Mouse (Mus musculus): ENCODE results near the gene Scyl1. TPM values are rescaled to one million over a fixed set of nuclear protein-coding genes. Genes with fewer than 3 reads are reported as not detected.

Gene Scyl1
- total and polyA plus RNA-seq, 3 experiments = 36.0 to 64.1 TPM; not detected in 1

DNA sequence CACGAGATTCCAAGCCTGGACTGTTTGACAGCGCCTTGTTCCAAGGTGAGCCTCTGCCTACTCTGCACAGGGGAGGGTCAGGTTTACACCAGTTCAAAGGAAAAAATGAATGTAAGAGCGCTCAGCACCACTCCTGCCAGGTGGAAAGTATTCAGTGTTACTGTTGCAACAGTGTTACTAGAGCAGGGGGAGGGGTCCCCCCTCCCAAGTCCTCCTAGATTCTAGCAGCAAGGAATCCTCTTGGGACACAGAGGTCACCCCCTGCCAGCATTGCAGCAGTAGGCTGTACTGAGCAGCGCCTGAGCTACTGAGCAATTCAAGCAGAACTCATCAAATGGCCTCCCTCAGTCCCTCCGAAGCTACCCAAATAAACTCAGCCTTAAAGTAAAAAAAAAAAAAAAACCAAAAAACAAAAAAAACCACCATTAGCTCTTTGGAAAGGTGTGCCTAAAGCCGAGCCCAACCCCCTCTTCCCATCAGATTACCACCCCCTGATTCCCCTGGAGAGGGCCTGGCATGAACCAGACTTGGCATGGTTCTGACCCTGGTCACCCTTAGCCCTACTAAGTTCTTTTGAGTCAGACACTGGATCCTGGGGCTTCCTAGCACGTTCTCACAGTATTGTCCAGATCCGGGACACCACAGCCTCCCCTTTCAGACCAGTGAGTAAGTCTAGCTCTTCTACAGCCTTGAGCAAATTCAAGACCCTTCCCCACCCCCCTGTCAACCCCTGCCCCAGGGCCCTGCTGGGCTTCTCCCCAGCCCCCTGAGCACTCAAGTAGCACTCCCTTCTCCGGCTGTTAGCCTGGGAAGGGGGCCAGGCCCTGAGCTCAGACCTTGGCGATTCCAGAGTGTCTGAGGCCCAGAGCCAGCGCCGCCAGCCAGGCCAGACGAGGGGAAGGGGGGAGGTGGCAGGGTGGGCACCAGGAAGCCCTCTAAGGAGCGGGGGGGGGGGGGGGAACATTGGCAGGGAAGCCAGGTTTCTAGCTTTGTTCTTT lies 30.6 kb downstream of the Scyl1 start, which contains the start of gene Ltbp3:
Gene Ltbp3 (plus strand): TSS at position 585 of the 998 bp plus-strand sequence.
- TF ChIP-seq ELF1 (IDR thresholded peaks at IDR 0.05; ENCODE audit: low read depth, low read length) = no peak
- no peak for TF ChIP-seq GABPA (IDR thresholded peaks at IDR 0.05; ENCODE audit: low read depth, low read length)
- no peak for TF ChIP-seq E2F4 (IDR thresholded peaks at IDR 0.05; ENCODE audit: borderline replicate concordance, low read depth, low read length)
- no peak for TF ChIP-seq ZNF384 (IDR thresholded peaks at IDR 0.05; ENCODE audit: low read depth, low read length)
- no peak for TF ChIP-seq TCF12 (IDR thresholded peaks at IDR 0.05; ENCODE audit: low read depth, low read length)
- no peak for TF ChIP-seq ZKSCAN1 (IDR thresholded peaks at IDR 0.05; ENCODE audit: low read depth, low read length)
- no peak for TF ChIP-seq USF1 (IDR thresholded peaks at IDR 0.05; ENCODE audit: low read depth, low read length)
- no peak for TF ChIP-seq CHD2 (IDR thresholded peaks at IDR 0.05; ENCODE audit: low read length)
- no peak within 1 kb of the TSS for H3K27ac ChIP-seq (ENCODE audit: control insufficient read depth, low read depth, low read length)
- no peak within 1 kb of the TSS for H3K4me3 ChIP-seq (ENCODE audit: control insufficient read depth in 1 of 2, insufficient read depth in 1 of 2, low read depth in 2 of 2, low read length in 2 of 2)
- H3K36me3 ChIP-seq (ENCODE audit: control insufficient read depth in 1 of 2, insufficient read depth in 2 of 2, low read length in 2 of 2) = no peaks in the 10 kb centered on the region
- no peaks in the 10 kb centered on the region for H3K4me1 ChIP-seq (ENCODE audit: control insufficient read depth in 1 of 2, insufficient read depth in 2 of 2, low read length in 2 of 2)
- H3K9me3 ChIP-seq (replicated peaks; ENCODE audit: insufficient read depth, low read length) = no peaks in the 10 kb centered on the region
- H3K79me2 ChIP-seq (ENCODE audit: control insufficient read depth, insufficient read depth, low read length, poor library complexity) = no peaks in the 10 kb centered on the region
- no peak for DNase-seq (ENCODE audit: low read depth, low spot score)
- no peak within 1 kb of the TSS for H3K9ac ChIP-seq (ENCODE audit: control insufficient read depth, low read depth, low read length, poor library complexity, severe bottlenecking)
- H3K27me3 ChIP-seq (ENCODE audit: control insufficient read depth in 1 of 2, insufficient read depth in 2 of 2, low read length in 2 of 2) = peaks cover 0 to 2% of the 10 kb centered on the region in 2 experiments; a peak in 1 of 4 replicates

GRCm38 (mm10) chr19:5739446-5739845 lies 31.8 kb downstream of the Scyl1 start:
- H3K79me2 ChIP-seq (ENCODE audit: control insufficient read depth, insufficient read depth, low read length, poor library complexity) = no peaks in the 10 kb centered on the region
- H3K36me3 ChIP-seq (ENCODE audit: control insufficient read depth in 1 of 2, insufficient read depth in 2 of 2, low read length in 2 of 2) = no peaks in the 10 kb centered on the region
- TF ChIP-seq MEF2A (IDR thresholded peaks at IDR 0.05; ENCODE audit: extremely low read depth, insufficient replicate concordance, low read depth, low read length, poor library complexity, severe bottlenecking) (no peak), RAD21 (IDR thresholded peaks at IDR 0.05; ENCODE audit: low read depth, low read length) (no peak), POLR2A (IDR thresholded peaks at IDR 0.05; ENCODE audit: control insufficient read depth in 1 of 2, insufficient read depth in 1 of 2, low read depth in 1 of 2, low read length in 2 of 2, poor library complexity in 1 of 2) (no peak), GATA1 (IDR thresholded peaks at IDR 0.05; ENCODE audit: low read depth, low read length) (no peak), EP300 (IDR thresholded peaks at IDR 0.05; ENCODE audit: low read depth in 1 of 2, low read length in 2 of 2) (no peak)
- H3K4me1 ChIP-seq (ENCODE audit: control insufficient read depth in 1 of 2, insufficient read depth in 2 of 2, low read length in 2 of 2) = no peaks in the 10 kb centered on the region
- no peaks in the 10 kb centered on the region for H3K9me3 ChIP-seq (replicated peaks; ENCODE audit: insufficient read depth, low read length)
- no peak overlapping the region for H3K9ac ChIP-seq (ENCODE audit: control insufficient read depth, low read depth, low read length, poor library complexity, severe bottlenecking)
- DNase-seq (ENCODE audit: low read depth, low spot score) = no peak
- no peak overlapping the region for H3K27ac ChIP-seq (ENCODE audit: control insufficient read depth, low read depth, low read length)
- H3K27me3 ChIP-seq (ENCODE audit: control insufficient read depth in 1 of 2, insufficient read depth in 2 of 2, low read length in 2 of 2) = peaks cover 0 to 2% of the 10 kb centered on the region in 2 experiments; a peak in 1 of 4 replicates
- no peak overlapping the region for H3K4me3 ChIP-seq (ENCODE audit: control insufficient read depth in 1 of 2, insufficient read depth in 1 of 2, low read depth in 2 of 2, low read length in 2 of 2)
